Mouse (Mus musculus): Measurements from ENCODE around the gene Fer1l4.

Gene Fer1l4

DNA sequence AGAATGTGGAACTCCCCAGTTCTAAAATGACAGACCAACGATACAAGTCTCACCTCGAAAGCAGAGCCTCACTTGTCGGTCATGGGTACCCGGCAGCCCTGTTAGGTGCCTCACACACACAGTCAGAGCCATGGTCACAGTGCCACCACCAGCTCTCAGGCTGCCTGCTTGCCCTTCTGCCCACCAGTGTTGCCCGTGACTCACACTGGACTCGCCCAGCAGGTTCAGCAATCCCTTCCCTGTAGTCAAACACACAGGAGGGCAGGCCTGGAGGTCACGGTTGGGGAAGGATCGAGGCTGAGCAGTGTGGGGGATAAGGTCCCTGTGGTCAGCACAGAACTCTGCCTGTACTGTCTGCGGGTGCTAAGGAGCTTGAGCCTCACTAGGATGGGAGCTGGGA is at the start of gene Fer1l4:
Gene Fer1l4 (minus strand): TSS at position 132 of the 400 bp plus-strand sequence.
- DNase-seq (ENCODE audit: low spot score): no peak

DNA sequence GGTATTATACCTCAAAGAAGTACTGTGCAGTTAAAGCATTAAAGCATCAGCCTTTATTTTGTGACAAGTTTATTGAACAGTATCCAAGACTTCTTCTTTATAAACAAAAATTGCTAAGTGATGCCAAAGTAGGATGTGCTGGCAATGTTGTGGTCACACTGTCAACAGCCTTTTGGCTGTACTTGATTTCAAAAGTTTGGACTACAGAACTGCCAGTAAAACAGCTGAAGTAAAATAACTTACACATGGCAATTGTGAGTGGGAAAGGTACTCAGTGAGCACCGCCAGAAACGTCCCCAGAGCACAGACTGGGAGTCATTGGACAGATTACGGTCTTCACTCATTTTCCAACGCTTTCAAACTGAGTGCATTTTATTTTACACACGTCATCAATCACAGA is 39.2 kb upstream of the Fer1l4 start:
- no peak for DNase-seq (ENCODE audit: low spot score)

DNA sequence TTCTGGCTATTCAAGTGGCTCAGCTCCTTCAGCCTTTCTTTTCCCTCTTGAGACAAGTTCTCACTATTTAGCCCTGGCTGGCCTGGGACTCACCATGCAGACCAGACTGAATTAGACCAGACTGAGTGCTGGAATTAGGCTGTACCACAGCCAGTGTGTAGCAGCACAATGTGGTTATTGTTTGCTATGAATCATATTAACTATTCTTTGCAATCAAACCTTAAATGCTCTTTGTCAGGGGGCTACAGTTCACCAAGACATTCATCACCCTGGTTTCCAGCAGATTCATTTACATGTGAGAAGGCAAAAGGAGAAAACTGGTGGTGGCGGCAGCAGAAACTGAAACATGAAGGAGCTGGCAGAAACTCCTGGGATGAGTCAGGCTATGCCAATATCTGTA is 37.1 kb upstream of the Fer1l4 start:
- DNase-seq (ENCODE audit: low spot score): no peak

DNA sequence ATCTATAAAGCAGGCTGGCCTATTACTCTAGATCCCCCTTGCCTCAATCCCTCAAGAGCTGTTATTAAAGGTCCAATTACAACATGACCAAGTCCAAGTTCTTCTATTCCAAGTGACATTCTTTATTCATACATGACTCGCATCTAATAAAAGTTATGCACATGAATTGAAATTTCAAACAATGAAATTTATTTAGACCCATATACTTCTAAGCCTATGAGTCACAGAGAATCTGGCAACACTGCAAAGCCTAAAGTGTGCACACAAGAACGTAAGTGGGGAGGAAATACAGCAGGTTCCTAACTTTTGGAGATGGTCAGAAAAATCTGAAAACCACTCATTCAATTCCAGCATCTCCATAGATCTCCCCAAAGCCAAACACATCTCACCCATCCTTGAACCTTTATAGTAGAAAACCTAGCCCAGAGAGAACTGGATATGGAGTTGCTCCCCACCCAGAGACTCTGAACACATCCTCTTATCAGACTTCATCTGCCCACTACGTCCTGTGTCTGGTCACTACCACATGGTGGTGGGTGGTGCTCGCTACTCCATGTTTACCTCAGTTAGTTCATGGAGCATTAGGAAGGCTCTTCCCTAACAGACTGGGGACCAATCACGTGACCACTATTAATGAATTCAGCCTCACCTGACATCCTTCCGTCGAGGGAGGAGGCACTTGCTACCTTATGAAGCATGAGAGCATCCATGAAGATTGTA is 34.8 kb upstream of the Fer1l4 start:
- DNase-seq (ENCODE audit: low spot score): no peak

DNA sequence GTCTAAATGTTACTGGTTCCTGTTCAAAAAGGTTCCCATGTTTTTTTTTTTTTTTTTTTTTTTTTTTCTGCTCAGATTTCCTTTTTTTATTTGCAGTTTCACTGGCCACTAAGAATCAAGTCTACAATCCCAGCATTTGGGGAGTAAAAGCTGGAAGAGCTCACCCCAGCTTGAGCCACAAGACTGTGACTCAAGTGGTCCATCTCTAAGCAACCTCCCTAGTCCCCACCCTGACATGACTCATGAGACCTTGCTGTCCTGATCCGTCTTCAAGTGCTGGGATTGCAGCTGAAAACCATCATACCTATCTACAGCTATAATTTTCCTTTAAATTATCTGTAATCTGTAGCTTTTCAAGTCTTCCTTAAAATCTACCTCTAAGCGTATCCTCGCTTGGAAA is 31.8 kb upstream of the Fer1l4 start:
- DNase-seq (ENCODE audit: low spot score): no peak

DNA sequence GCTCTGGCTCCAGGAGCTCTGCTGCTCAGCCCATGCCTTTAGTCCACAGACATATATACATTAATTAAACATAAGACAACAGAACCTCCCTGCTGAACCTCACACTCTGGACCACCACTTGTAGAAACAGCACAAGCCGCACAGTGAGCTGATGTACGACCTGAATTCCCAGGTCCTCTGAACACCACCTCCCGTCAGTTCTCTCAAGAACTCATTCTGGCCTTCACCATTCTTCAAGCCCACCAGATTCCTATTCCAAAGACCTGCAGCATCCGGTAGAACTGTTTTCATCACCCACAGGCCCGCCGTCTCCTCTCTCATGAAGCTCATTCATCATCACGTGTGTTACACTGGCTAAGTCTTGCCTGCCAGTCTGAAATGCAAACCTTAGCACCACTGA is 27.6 kb upstream of the Fer1l4 start:
- DNase-seq (ENCODE audit: low spot score): no peak

DNA sequence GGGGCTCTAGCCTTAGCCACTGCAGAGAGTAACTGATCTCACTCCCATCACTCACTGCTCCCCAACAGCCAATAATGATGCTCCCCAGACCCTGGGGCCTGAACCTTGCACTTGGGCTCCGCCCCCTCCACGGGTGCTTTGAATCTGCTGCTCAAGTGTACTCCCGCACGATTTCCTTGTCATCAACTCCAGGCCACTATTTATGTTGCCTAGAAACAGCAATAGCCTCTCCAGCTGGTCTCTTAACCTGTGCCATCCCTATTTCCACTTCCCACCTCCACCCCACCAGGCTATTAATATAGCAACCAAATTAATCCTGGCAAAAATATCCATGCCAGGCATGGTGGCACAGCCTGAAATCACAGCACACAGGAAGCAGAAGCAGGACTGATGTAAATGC is 26.9 kb upstream of the Fer1l4 start:
- no peak for DNase-seq (ENCODE audit: low spot score)

DNA sequence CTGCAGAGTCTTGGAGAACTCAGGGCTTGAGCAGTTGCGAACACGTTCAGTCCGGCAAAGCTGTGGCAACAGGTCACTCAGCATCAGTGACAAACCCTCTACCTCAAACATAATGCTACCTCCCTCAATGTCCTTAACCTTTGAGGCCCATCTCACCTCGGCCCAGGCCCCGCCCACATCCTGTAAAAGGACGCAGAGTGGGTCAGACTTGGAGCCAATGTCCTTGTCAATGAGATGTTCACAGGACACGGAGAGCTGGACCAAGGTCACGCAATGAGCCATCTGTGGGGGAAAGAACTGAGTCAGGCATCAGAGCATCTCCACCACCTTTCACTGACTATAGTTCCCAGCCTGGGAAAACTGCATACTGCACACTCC is 26.4 kb upstream of the Fer1l4 start:
- no peak for DNase-seq (ENCODE audit: low spot score)

DNA sequence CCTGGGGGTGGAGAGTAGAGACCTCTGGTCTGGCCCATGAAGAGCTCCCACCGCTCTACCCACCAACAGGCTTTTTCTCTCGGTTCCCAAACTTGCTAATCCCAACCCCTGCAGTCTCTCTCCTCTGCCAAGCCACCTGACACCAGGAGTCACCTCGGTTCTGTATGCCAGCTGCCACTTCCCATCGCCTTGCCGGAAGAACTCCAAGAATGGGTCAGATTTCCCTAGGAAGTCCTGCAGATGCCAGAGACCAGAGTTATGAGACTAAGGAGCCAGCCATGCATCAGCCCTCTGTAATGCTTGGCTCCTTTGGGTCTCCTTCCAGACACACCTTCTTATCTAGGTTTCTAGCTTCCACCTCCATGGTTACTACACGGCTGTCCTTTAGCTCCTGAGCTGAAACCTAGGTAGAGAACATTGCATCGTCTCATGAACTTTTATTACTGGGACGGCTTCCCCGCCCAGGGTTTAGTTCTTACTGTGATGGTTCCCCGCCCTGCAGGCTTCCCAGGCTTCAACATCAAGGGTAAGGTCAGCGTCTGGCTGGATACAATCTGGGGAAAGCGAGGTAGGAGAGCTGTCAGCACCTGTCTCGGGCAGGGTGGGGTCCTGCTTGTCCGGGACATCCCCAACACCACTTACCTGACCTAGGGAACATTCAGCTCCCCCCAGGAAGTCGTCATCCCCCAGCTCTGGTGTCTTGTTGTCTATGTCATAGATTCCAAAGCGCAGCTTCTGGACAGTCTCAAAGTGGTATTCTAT is 25.9 kb upstream of the Fer1l4 start:
- no peak for DNase-seq (ENCODE audit: low spot score)

DNA sequence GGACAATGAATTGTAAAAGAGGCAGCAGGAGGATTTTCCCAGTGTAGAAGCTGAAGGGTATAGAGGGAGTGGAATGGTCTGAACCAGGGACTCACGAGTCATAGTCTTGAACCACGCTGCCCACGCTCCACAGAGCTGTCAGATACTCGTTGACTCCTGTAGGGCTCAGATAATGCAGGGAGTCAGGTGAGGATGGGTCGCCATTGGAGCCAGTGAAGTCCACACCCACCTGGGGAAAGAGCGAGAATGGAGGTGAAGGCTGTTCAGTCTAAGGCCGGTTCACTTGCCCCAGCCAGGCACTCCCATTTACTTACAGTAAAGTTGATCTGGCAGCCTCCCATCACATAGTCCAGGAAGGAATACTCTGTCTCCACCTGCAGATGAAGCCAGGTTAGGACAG is 24.7 kb upstream of the Fer1l4 start:
- no peak for DNase-seq (ENCODE audit: low spot score)

DNA sequence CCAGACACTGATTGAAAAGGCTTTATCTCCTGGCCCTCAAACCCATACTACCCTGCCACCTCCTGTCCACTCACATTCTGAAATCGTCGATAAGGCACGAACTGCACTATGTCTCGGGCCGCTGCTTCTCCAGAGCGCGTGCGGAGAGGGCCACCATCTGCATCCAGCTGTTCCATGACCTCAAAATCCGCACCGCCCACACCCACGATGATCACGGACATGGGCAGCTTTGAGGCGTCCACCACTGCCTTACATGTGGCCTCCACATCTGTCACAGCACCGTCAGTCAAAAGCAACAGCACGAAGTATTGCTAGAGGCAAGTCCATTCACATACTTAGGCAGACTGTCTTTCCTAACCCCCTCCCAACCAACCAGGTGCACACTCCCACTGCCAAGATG is 21.0 kb upstream of the Fer1l4 start:
- DNase-seq (ENCODE audit: low spot score): peak; percentile 61

DNA sequence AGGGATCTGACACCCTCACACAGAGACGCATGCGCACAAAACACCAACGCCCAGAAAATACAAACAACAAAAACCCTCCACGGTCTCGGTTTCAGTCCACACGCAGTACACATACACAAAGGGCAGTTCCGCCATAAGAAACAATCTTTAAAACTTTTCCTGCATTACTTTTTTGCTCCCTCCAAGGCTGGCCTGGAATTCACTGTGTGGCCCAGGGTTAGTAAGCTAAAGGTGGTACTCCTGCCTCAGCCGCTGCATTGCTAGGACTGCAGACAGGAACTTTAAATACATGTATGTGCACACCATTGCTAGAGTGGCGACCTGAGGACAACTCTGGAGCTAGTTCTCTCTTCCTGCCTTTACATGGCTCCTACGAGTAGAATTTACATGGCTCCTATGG is 18.5 kb upstream of the Fer1l4 start:
- DNase-seq (ENCODE audit: low spot score): no peak

DNA sequence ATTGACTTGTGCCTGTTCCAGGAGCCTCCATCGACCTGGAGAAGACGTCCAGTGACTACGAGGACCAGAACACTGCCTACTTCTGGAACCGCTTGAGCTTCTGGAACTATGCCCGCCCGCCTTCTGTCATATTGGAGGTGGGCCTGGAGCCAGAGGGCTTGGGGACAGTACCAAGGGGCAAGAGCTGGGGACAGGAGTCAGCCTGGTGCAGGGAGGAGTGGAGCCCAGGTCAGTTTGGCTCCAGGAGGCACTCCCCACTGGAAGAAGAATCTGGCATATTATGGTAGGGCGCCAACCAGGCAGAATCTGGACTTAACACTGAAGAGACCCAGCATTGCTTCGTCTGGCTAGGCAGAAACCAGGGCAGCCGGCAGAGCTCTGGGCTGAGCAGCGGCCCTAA is 15.2 kb upstream of the Fer1l4 start:
- peak; percentile 47 for DNase-seq (ENCODE audit: low spot score)

DNA sequence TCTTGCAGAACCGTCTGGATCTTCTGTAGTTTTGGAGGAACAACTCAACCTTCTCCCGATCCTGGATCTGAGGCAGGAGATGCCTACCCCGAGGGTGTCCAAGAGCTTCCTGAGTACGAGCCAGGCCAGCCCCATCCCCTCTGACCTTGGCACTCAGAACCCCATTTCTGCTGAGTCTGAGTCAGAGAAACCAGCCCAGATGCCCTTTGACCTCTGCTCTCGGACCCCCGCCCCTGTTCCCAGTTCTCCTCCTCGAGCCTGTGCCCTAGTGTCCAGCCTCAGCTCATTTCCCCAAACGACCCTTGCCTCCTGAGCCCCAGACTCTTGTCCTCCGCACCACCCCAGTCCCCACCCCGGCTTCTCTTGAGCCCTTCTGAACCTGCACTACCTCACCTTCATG is 13.4 kb upstream of the Fer1l4 start:
- no peak for DNase-seq (ENCODE audit: low spot score)

DNA sequence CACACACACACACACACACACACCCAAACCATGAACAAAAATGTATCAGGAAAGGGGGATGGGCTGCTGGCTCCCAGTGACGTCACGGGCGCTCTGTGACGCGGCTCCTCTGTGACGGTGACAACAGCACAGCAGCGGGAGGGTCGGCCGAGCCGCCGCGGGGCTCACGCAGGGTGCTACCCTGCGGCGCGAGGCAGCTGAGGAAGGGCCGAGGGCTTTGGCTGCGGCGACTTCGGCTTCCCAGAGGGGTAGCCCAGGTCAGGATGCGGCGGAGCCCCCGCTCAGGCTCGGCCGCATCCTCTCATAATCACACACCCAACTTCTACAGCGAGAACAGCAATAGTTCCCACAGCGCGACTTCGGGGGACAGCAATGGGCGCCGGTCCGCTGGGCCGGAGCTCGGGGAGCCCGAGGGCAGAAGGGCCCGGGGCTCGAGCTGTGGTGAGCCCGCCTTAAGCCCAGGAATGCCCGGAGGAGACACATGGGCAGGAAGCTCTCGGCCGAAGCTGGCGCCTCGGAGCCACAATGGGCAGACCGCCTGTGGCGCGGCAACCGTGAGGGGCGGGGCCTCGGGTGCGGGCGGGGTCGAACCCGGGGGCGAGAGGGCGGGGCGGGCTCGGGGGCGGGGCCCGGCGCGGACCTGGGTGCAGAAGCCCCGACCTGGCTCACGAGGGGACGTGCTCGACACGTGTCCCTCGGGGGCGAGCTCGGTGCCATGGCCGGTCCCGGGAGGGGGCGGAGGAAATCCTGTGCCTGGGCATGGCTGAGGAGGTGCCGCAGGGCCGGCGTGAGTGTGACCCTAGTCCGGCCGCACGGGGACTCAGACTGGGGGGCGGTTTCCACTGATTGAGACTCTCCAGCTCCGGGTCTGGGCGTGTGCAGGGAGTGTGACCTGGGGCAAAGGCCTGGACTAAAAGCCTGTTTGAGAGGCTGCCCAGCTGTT is 12.6 kb upstream of the Fer1l4 start, which contains the start of gene Spag4:
Gene Spag4 (plus strand): TSS at position 77 of the 943 bp plus-strand sequence.
- peak; percentile 90 for DNase-seq (ENCODE audit: low spot score)

DNA sequence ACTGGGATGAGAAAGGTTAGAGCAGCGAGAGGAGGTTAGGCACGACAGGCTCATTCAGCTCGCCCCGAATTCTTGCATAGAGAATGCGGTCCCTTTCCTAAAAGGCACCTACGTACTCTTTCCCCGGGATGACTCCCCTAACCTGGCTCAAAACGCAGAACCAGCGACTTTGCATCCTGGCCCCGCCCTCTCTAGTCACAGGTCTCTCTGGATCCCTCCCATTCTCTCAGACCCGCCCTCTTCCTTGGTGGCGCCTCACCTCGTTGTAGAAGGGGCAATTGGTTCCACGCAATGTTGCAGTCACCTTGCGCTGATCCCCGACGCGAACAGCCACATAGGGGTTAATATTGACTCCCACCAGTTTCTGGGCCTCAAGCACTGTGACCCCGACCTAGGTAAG is 4.8 kb downstream of the Fer1l4 start:
- DNase-seq (ENCODE audit: low spot score): no peak

DNA sequence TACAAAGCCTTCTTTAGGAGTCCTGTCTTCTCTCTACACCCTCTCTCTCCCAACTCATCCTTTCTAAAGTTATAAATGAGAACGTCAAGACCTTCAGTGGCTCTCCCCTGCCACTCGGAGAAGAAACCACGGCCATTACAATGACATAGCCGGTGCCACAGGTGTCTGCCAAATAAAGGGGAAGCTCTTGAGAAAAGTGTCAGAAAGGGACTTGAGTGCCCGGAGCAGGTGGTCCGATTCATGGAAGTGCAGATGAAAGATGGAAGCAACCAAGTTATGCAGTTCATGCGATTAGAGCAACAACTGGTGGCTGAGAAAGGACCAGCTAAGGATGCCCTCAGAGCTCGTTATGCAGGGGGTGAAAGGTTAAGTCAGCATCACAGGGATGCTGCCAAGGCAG is 9.8 kb downstream of the Fer1l4 start:
- DNase-seq (ENCODE audit: low spot score): no peak

DNA sequence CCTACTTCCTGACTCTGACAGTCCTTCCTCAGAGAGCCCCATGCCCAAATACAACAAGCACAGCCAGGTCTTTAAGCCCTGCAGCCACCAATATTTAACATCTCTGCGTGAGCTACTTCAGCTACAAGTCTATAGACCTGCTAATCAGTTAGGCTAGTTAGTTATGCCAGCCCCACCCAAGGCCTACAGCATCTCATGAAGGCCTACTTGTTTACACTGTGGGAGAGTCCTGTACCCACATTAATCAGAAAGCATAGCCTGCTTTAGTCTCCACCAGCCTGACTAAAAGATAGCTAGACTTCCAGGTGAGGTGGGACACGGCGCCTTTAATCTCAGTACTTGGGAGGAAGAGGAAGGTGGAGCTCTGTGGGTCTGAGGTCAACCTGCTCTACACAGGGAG is 13.4 kb downstream of the Fer1l4 start:
- no peak for DNase-seq (ENCODE audit: low spot score)

DNA sequence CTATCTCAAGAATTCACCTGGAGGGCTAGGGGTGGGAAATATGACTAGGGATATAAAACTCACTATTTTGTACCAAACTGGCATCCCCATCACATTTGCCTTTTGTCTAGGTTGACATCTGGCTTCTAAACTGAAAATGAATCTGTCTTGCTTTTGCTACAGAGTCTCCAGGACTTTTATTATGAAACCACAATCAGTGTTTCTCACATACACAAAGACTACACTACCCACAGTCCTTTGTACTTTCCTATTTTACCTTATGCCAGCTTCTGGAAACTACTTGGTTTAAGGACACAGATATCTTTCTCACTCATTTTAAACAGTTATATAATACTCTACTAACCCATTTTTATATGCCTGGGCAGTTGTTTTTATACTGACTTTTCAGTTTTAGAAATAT is 27.3 kb downstream of the Fer1l4 start:
- DNase-seq (ENCODE audit: low spot score): no peak

DNA sequence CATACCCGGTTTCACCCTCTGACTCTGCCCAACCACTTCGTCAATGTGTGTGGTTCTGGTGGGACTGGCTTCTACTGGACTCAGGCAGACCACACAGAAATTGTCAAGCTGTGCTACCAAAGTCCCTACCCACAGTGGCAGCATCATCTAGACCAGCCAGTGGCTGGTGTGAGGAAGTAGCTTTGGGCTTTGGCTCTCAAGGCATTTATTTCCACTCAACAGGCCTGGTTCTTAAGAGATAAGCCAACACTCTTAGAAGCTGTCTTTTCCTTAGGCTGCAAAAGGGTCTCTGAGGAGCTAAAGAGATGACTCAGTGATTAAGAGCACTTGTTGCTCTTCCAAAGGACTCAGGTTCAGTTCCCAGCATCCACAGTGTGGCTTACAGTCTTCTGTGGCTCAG is 31.0 kb downstream of the Fer1l4 start:
- no peak for DNase-seq (ENCODE audit: low spot score)

DNA sequence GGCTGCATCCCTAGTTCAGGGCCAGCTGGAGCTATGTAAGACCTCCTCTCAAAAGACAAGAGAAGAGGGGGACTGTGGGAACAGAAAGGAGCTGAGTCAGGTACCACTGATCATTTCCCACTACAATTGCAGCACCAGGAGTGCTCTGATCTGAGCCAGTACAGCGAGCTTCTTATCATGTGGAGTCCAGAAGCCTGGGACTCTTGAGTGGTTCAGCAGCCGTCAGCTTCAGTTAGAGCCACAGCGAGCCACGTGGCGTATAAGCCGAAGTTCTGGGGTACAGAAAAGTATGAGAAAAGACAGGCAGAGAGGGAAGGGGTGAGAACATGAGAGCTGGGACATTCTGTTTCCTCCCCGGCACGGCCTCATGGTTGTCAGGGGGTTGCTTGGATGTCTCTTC is 31.5 kb downstream of the Fer1l4 start:
- no peak for DNase-seq (ENCODE audit: low spot score)

DNA sequence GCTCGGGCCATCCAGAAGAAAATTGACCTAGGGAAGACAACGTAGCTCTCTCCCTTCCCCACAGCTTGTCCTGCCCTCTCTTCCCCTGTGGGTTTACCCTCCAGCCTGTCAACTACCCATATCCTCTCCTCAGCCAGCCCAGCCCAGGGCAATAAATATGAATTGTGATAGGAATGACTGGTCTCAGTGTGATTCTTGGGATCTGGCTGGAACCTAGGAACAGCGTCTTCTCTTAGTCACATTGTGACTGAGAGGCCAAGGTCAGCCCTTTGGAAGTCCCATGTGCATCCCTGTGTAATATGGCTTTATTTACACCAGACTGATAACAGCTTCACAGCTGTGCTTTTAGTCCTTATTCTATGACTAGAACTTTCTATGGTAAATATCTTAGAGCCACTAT is 34.6 kb downstream of the Fer1l4 start:
- DNase-seq (ENCODE audit: low spot score): no peak

Data from testis, postnatal 10 days (tissue).